Mouse (Mus musculus) gastrocnemius, postnatal 36 days (tissue): ENCODE measurements around the gene Cox20. TPM values are rescaled to one million over a fixed set of nuclear protein-coding genes. Genes with fewer than 3 reads are reported as not detected.
A peak's percentile ranks its signal among the peaks of the same experiment; 100 is the strongest.

Source experiments
- DNase-seq, 2 experiments: peaks; one replicate each; pipeline ENCODE4 v3.0.0; 2022
- intact Hi-C: fragments of 180-260 bp; cut with DNase I; formaldehyde crosslinking; loops from one replicate; pipeline ENCODE4 v1.15.1; 2025
- total RNA-seq, 2 experiments: library from RNA; stranded (reverse); gene quantifications; 2 replicates each; pipeline ENCODE4 v1.2.3; 2021

Cox20 gene
- total RNA-seq, 2 experiments from 2014 or later = 31.6 to 33.7 TPM

GRCm38 (mm10) chr1:178319295-178320037 lies 536 bp downstream of the Cox20 start:
- no peak for DNase-seq
- intact Hi-C loops = no loop called here

- no peak for DNase-seq
- intact Hi-C loops = no loop called here
These were observed 1.2 kb downstream of the Cox20 start for GRCm38 (mm10) chr1:178320038-178320722.

- intact Hi-C loops = loop anchor here (1.0 kb wide), 1 partner anchor 10 kb away; no protein-coding TSS in a partner anchor
- DNase-seq = no peak
These were observed 2.0 kb downstream of the Cox20 start for GRCm38 (mm10) chr1:178320723-178321590.

GRCm38 (mm10) chr1:178321730-178322357 lies 2.9 kb downstream of the Cox20 start:
- intact Hi-C loops = loop anchor here (1.0 kb wide), 1 partner anchor 9 kb away; no protein-coding TSS in a partner anchor
- no peak for DNase-seq

GRCm38 (mm10) chr1:178323235-178323634 lies 4.3 kb downstream of the Cox20 start:
- DNase-seq = no peak
- intact Hi-C loops = no loop called here

GRCm38 (mm10) chr1:178324568-178324967 lies 5.6 kb downstream of the Cox20 start:
- DNase-seq = no peak
- intact Hi-C loops = no loop called here

GRCm38 (mm10) chr1:178326357-178326756 lies 7.4 kb downstream of the Cox20 start:
- DNase-seq = no peak
- intact Hi-C loops = no loop called here

- DNase-seq = no peak
- intact Hi-C loops = no loop called here
These were observed 8.0 kb downstream of the Cox20 start for GRCm38 (mm10) chr1:178326950-178327349.

- intact Hi-C loops = no loop called here
- DNase-seq = no peak
These were observed 10.1 kb downstream of the Cox20 start for GRCm38 (mm10) chr1:178329017-178329416.

- intact Hi-C loops = no loop called here
- no peak for DNase-seq
These were observed 11.0 kb downstream of the Cox20 start for GRCm38 (mm10) chr1:178329946-178330345.

- intact Hi-C loops = loop anchor here (1.0 kb wide), 1 partner anchor 18 kb away; no protein-coding TSS in a partner anchor
- no peak for DNase-seq
These were observed 16.9 kb downstream of the Cox20 start for GRCm38 (mm10) chr1:178335860-178336261.

GRCm38 (mm10) chr1:178336289-178336775 lies 17.4 kb downstream of the Cox20 start:
- intact Hi-C loops = loop anchor here (1.0 kb wide), 1 partner anchor 18 kb away; no protein-coding TSS in a partner anchor
- peak; percentile 90 to 95 for DNase-seq

- intact Hi-C loops = loop anchor here (1.0 kb wide), 2 partner anchors 19 to 69 kb away; partner anchors contain the start of gene Efcab2
- DNase-seq = peak in 1 of 2 experiments; percentile 32
These were observed 18.0 kb downstream of the Cox20 start for GRCm38 (mm10) chr1:178336777-178337481.

GRCm38 (mm10) chr1:178337551-178338317 lies 18.8 kb downstream of the Cox20 start, which contains the start of gene Hnrnpu:
Gene Hnrnpu, minus strand, starts transcription at chr1:178337797.
- intact Hi-C loops = loop anchor here (1.0 kb wide), 1 partner anchor 69 kb away; the partner anchor contains the start of gene Efcab2
- DNase-seq = peak; percentile 95

GRCm38 (mm10) chr1:178338318-178338641 lies 19.4 kb downstream of the Cox20 start:
- no peak for DNase-seq
- intact Hi-C loops = no loop called here

- DNase-seq = no peak
- intact Hi-C loops = loop anchor here (2.0 kb wide), 1 partner anchor 27 kb away; no protein-coding TSS in a partner anchor
These were observed 21.3 kb downstream of the Cox20 start for GRCm38 (mm10) chr1:178340213-178340612.

- no peak for DNase-seq
- intact Hi-C loops = loop anchor here (2.0 kb wide), 1 partner anchor 25 kb away; no protein-coding TSS in a partner anchor
These were observed 22.5 kb downstream of the Cox20 start for GRCm38 (mm10) chr1:178341435-178341834.

- no peak for DNase-seq
- intact Hi-C loops = no loop called here
These were observed 23.1 kb downstream of the Cox20 start for GRCm38 (mm10) chr1:178342063-178342462.
